Mouse (Mus musculus) T-helper 1 cell (primary cell): ENCODE measurements around the gene Nfya.

ENCODE experiments used
- in situ Hi-C: fragments of 300-600 bp; cut with MboI, MseI; formaldehyde crosslinking; loops from one replicate; pipeline ENCODE4 v1.15.1; 2025; ENCODE audit warnings: high pct_unique_total_duplicates

Gene Nfya

GRCm38 (mm10) chr17:48402751-48403150 is 7.0 kb downstream of the Nfya start:
- in situ Hi-C loops = loop anchor here (25.0 kb wide), 2 partner anchors 890 to 1515 kb away; partner anchors contain the start of genes Ccnd3, Taf8 and Tbcc

GRCm38 (mm10) chr17:48401710-48402109 is 8.0 kb downstream of the Nfya start:
- in situ Hi-C loops = loop anchor here (25.0 kb wide), 2 partner anchors 889 to 1514 kb away; partner anchors contain the start of genes Ccnd3, Taf8 and Tbcc

- in situ Hi-C loops = no loop called here
Observed at GRCm38 (mm10) chr17:48392616-48393015, 17.1 kb downstream of the Nfya start.

GRCm38 (mm10) chr17:48391446-48391845 is 18.3 kb downstream of the Nfya start:
- in situ Hi-C loops = no loop called here

GRCm38 (mm10) chr17:48389442-48389841 is 20.3 kb downstream of the Nfya start:
- in situ Hi-C loops = no loop called here

- in situ Hi-C loops = no loop called here
Observed at GRCm38 (mm10) chr17:48388666-48389065, 21.0 kb downstream of the Nfya start.

- in situ Hi-C loops = no loop called here
Observed at GRCm38 (mm10) chr17:48385786-48386461, 23.8 kb downstream of the Nfya start.

- in situ Hi-C loops = no loop called here
Observed at GRCm38 (mm10) chr17:48379050-48379449, 30.7 kb downstream of the Nfya start.

GRCm38 (mm10) chr17:48376102-48376501 is 33.6 kb downstream of the Nfya start:
- in situ Hi-C loops = no loop called here

- in situ Hi-C loops = loop anchor here (25.0 kb wide), 1 partner anchor 1389 kb away; no protein-coding TSS in a partner anchor
Observed at GRCm38 (mm10) chr17:48372987-48373386, 36.7 kb downstream of the Nfya start.

GRCm38 (mm10) chr17:48371621-48372020 is 38.1 kb downstream of the Nfya start:
- in situ Hi-C loops = loop anchor here (25.0 kb wide), 1 partner anchor 1391 kb away; no protein-coding TSS in a partner anchor

GRCm38 (mm10) chr17:48366806-48367205 is 42.9 kb downstream of the Nfya start:
- in situ Hi-C loops = loop anchor here (25.0 kb wide), 1 partner anchor 1395 kb away; no protein-coding TSS in a partner anchor

- in situ Hi-C loops = loop anchor here (25.0 kb wide), 1 partner anchor 1397 kb away; no protein-coding TSS in a partner anchor
Observed at GRCm38 (mm10) chr17:48365511-48366155, 44.1 kb downstream of the Nfya start.

GRCm38 (mm10) chr17:48363421-48363965 is 46.2 kb downstream of the Nfya start:
- in situ Hi-C loops = loop anchor here (25.0 kb wide), 1 partner anchor 1399 kb away; no protein-coding TSS in a partner anchor

GRCm38 (mm10) chr17:48362966-48363365 is 46.7 kb downstream of the Nfya start:
- in situ Hi-C loops = loop anchor here (25.0 kb wide), 1 partner anchor 1399 kb away; no protein-coding TSS in a partner anchor

- in situ Hi-C loops = loop anchor here (25.0 kb wide), 1 partner anchor 1400 kb away; no protein-coding TSS in a partner anchor
Observed at GRCm38 (mm10) chr17:48362346-48362745, 47.4 kb downstream of the Nfya start.

- in situ Hi-C loops = loop anchor here (25.0 kb wide), 1 partner anchor 1402 kb away; no protein-coding TSS in a partner anchor
Observed at GRCm38 (mm10) chr17:48360462-48360861, 49.2 kb downstream of the Nfya start.

- in situ Hi-C loops = loop anchor here (25.0 kb wide), 1 partner anchor 1403 kb away; no protein-coding TSS in a partner anchor
Observed at GRCm38 (mm10) chr17:48359616-48360015, 50.1 kb downstream of the Nfya start, which contains the start of gene Treml1. Treml1 (plus strand) TSS chr17:48359916.

GRCm38 (mm10) chr17:48357892-48358291 is 51.8 kb downstream of the Nfya start:
- in situ Hi-C loops = loop anchor here (25.0 kb wide), 1 partner anchor 1404 kb away; no protein-coding TSS in a partner anchor

GRCm38 (mm10) chr17:48355822-48356221 is 53.9 kb downstream of the Nfya start:
- in situ Hi-C loops = loop anchor here (25.0 kb wide), 1 partner anchor 1406 kb away; no protein-coding TSS in a partner anchor

GRCm38 (mm10) chr17:48352976-48353375 is 56.7 kb downstream of the Nfya start:
- in situ Hi-C loops = loop anchor here (25.0 kb wide), 1 partner anchor 1409 kb away; no protein-coding TSS in a partner anchor
